ENCODE assay signal across 9 mouse cellular contexts in the genomic region with DNA sequence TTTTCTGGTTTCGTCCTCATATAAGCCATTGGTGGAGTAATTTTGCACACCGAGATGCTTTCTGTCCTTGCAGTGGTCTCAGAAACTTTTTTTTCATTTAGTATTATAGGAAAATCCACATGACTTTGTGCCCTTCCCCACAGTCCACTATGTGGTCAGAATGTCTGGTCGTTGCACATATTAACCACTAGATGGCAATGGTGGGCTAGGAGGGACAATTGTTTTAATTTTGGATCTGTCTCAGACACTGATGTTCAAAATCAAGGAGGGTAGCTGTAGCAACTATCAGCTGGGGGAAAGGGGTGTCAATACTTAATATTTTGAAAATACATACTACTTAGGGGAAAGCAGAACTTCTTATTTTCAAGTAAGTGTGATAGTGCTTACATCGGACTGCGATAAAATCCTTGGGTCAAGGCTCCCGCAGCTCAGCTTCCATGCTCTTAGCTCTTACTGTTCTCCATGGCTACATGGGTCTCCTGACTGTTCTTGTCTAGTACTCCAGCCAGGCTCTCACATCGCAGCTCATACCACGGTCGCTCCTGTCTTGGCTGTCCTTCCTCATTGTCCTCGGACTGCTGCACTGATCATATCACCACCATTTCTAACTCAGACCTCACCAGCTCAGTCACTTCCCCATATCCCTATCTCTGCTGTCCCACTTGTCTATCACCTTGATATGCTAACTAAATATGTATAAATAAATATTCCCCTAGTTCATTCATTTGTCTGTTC.
DNase-seq lines count a peak whose midpoint lies in the region; ATAC-seq and TF ChIP-seq lines count a peak whose summit lies in the region.
"Had no signal": no experiment of that assay in that cellular context is flagged by ENCODE, and none has a peak within 500 bp of the region (broad histone marks: within the 10 kb centered on the region; RNA-seq: fewer than 3 reads in every experiment).

No protein-coding gene starts in this region.

- intact Hi-C loops in gastrocnemius, adult 2 months (cut with DNase I) = loop anchor here (1.0 kb wide), 1 partner anchor 107 kb away; no protein-coding TSS in a partner anchor

- H3K4me1 ChIP-seq in hindbrain, embryonic 11.5 days (replicated peaks; ENCODE audit: control insufficient read depth, insufficient read depth, low read length) = no peaks in the 10 kb centered on the region
- H3K4me1 ChIP-seq in midbrain, postnatal 0 days (ENCODE audit: insufficient read depth, low read length) = no peaks in the 10 kb centered on the region
- H3K4me1 ChIP-seq: heart, embryonic 13.5 days had no signal

- no peaks in the 10 kb centered on the region for H3K9me3 ChIP-seq in hindbrain, embryonic 11.5 days (ENCODE audit: control insufficient read depth, low read length)
- no peaks in the 10 kb centered on the region for H3K9me3 ChIP-seq in midbrain, postnatal 0 days (ENCODE audit: low read length)
- H3K9me3 ChIP-seq: heart, embryonic 13.5 days had no signal

- no peak overlapping the region for H3K4me3 ChIP-seq in gastrocnemius, adult 2 months
- no peak overlapping the region for H3K4me3 ChIP-seq in hindbrain, embryonic 11.5 days (ENCODE audit: low read depth, low read length)
- no peak overlapping the region for H3K4me3 ChIP-seq in midbrain, postnatal 0 days (ENCODE audit: low read depth, low read length)
- H3K4me3 ChIP-seq: heart, embryonic 13.5 days had no signal

- no peaks in the 10 kb centered on the region for H3K36me3 ChIP-seq in hindbrain, embryonic 11.5 days (ENCODE audit: control insufficient read depth, insufficient read depth, low read length)
- no peaks in the 10 kb centered on the region for H3K36me3 ChIP-seq in midbrain, postnatal 0 days (ENCODE audit: insufficient read depth, low read length)
- H3K36me3 ChIP-seq: heart, embryonic 13.5 days had no signal

- no peak overlapping the region for H3K4me2 ChIP-seq in hindbrain, embryonic 11.5 days (replicated peaks; ENCODE audit: low read depth, low read length)
- no peak overlapping the region for H3K4me2 ChIP-seq in midbrain, postnatal 0 days (ENCODE audit: low read depth, low read length, poor library complexity, severe bottlenecking)
- H3K4me2 ChIP-seq: heart, embryonic 13.5 days had no signal

- TF ChIP-seq CTCF in gastrocnemius, adult 2 months (IDR thresholded peaks at IDR 0.05) = peak; percentile 71
- TF ChIP-seq CTCF in midbrain, postnatal 0 days (IDR thresholded peaks at IDR 0.05) = peak; percentile 88

- no peak overlapping the region for H3K9ac ChIP-seq in hindbrain, embryonic 11.5 days (ENCODE audit: low read depth, low read length)
- H3K9ac ChIP-seq in midbrain, postnatal 0 days (replicated peaks; ENCODE audit: low read length, poor library complexity, severe bottlenecking) = no peak overlapping the region
- H3K9ac ChIP-seq: heart, embryonic 13.5 days had no signal

- peak; percentile 65; the same call in 1 of the 2 replicates for ATAC-seq in hindbrain, embryonic 11.5 days (ENCODE audit: low FRiP score)
- ATAC-seq in midbrain, postnatal 0 days (ENCODE audit: low FRiP score) = no peak

- no peak overlapping the region for H3K27ac ChIP-seq in gastrocnemius, adult 2 months
- H3K27ac ChIP-seq in hindbrain, embryonic 11.5 days (ENCODE audit: low read depth, low read length) = no peak overlapping the region
- no peak overlapping the region for H3K27ac ChIP-seq in midbrain, postnatal 0 days (ENCODE audit: low read depth, low read length)
- H3K27ac ChIP-seq: heart, embryonic 13.5 days had no signal

- no peaks in the 10 kb centered on the region for H3K27me3 ChIP-seq in hindbrain, embryonic 11.5 days (ENCODE audit: control insufficient read depth, insufficient read depth, low read length)
- H3K27me3 ChIP-seq in midbrain, postnatal 0 days (ENCODE audit: insufficient read depth, low read length) = no peaks in the 10 kb centered on the region
- H3K27me3 ChIP-seq: heart, embryonic 13.5 days had no signal

- WGBS in hindbrain, embryonic 11.5 days = 63% methylated on average over 10 of the region's 10 CpGs
- WGBS in midbrain, postnatal 0 days = 66% methylated on average over 10 of the region's 10 CpGs

- no peak for DNase-seq in gastrocnemius, adult 2 months
- no peak for DNase-seq in gastrocnemius, adult 8-10 months (ENCODE audit: low spot score in 2 of 2)
- peak; percentile 18 for DNase-seq in A20 (ENCODE audit: low read depth, low spot score)
- DNase-seq in cerebellum, adult 18-20 months = peak; percentile 43 to 59
- peak; percentile 68 for DNase-seq in hindbrain, embryonic 11.5 days (ENCODE audit: low spot score)
- DNase-seq in midbrain, postnatal 0 days (ENCODE audit: low spot score) = peak; percentile 44
- DNase-seq in urinary bladder, adult 18-20 months (ENCODE audit: low spot score in 2 of 2) = no peak
- no peak for DNase-seq in right cerebral cortex, postnatal 36 days (ENCODE audit: low spot score in 2 of 2)

Comparison
In these comparisons a context has a peak if more than half of its experiments do, and no peak if none do; other contexts are left out.
1. DNase-seq: peak in A20 (single experiment), cerebellum, adult 18-20 months (2 of 2), hindbrain, embryonic 11.5 days (single experiment) and midbrain, postnatal 0 days (single experiment); none in gastrocnemius, adult 2 months (single experiment), gastrocnemius, adult 8-10 months (0 of 2), urinary bladder, adult 18-20 months (0 of 2) and right cerebral cortex, postnatal 36 days (0 of 2).